Mouse (Mus musculus): Measurements from ENCODE around the gene Txndc2. TPM values are rescaled to one million over a fixed set of nuclear protein-coding genes. Genes with fewer than 3 reads are reported as not detected.

The Txndc2 gene
- polyA plus RNA-seq, 1 experiment from 2014 or later = not detected

GRCm38 (mm10) chr17:65611721-65612120 lies 30.2 kb downstream of the Txndc2 start:
- no peaks in the 10 kb centered on the region for H3K27me3 ChIP-seq (ENCODE audit: control insufficient read depth, insufficient read depth, low read depth, low read length)
- no peak overlapping the region for H3K27ac ChIP-seq (ENCODE audit: low read length)
- H3K4me1 ChIP-seq (ENCODE audit: control insufficient read depth, insufficient read depth, low read length) = peaks cover 37% of the 10 kb centered on the region
- H3K4me2 ChIP-seq (ENCODE audit: low read length) = peak overlapping the region; percentile 78
- WGBS = 10% methylated on average over 4 of the region's 4 CpGs
- H3K4me3 ChIP-seq (ENCODE audit: low read depth, low read length) = peak overlapping the region; percentile 91
- ATAC-seq = no peak
- no peak overlapping the region for H3K9ac ChIP-seq (ENCODE audit: low read depth, low read length)
- H3K9me3 ChIP-seq (replicated peaks; ENCODE audit: control insufficient read depth, low read length, poor library complexity, severe bottlenecking) = no peaks in the 10 kb centered on the region
- no peaks in the 10 kb centered on the region for H3K36me3 ChIP-seq (ENCODE audit: control insufficient read depth, insufficient read depth, low read length)

DNA sequence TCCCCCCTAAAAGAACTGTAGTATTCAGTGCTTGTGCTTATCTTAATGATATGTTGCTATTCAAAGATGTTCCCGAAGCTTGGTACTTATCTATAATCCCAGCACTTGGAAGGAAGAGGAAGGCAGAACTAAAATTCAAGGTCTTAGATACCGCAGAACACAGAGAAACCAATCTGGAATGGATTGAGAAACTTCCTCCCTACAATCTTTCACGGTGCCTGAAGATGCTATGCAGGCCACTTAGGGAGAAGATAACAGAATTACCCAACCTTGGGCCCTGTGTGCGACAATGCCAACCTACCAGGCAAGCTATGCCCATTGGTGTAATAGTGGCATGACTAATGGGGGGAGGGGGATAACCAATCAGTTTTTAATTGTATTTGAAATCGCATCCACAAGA lies 33.2 kb downstream of the Txndc2 start:
- Histone ChIP-seq H3K4me1 (ENCODE audit: control insufficient read depth, insufficient read depth, low read length) (peaks cover 42% of the 10 kb centered on the region), H3K4me3 (ENCODE audit: low read depth, low read length) (no peak overlapping the region), H3K27me3 (ENCODE audit: control insufficient read depth, insufficient read depth, low read depth, low read length) (no peaks in the 10 kb centered on the region), H3K4me2 (ENCODE audit: low read length) (no peak overlapping the region), H3K27ac (ENCODE audit: low read length) (no peak overlapping the region), H3K36me3 (ENCODE audit: control insufficient read depth, insufficient read depth, low read length) (no peaks in the 10 kb centered on the region), H3K9ac (ENCODE audit: low read depth, low read length) (no peak overlapping the region), H3K9me3 (replicated peaks; ENCODE audit: control insufficient read depth, low read length, poor library complexity, severe bottlenecking) (no peaks in the 10 kb centered on the region)
- 76% methylated on average over 5 of the region's 5 CpGs for WGBS
- no peak for ATAC-seq

DNA sequence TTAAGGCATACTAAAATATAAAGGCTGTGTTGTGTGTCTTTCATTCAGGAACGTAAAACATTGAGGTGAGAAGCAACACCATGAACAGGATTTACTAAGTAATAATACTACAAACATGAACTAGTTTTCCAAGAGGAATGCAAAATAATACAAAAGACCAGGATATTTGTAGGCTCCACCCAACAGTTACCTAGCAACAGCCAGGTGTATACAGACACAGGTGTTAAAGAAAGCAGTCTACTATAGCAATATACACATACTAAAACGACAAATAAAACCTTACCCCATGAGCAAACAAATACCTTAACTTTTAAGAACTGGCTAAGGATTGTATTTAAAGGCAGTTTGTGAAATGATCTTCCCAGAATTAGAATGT lies 33.7 kb downstream of the Txndc2 start:
- 83% methylated on average over 2 of the region's 2 CpGs for WGBS
- Histone ChIP-seq H3K9ac (ENCODE audit: low read depth, low read length) (no peak overlapping the region), H3K4me3 (ENCODE audit: low read depth, low read length) (no peak overlapping the region), H3K4me2 (ENCODE audit: low read length) (no peak overlapping the region), H3K4me1 (ENCODE audit: control insufficient read depth, insufficient read depth, low read length) (peaks cover 42% of the 10 kb centered on the region), H3K27ac (ENCODE audit: low read length) (no peak overlapping the region), H3K36me3 (ENCODE audit: control insufficient read depth, insufficient read depth, low read length) (no peaks in the 10 kb centered on the region), H3K9me3 (replicated peaks; ENCODE audit: control insufficient read depth, low read length, poor library complexity, severe bottlenecking) (no peaks in the 10 kb centered on the region), H3K27me3 (ENCODE audit: control insufficient read depth, insufficient read depth, low read depth, low read length) (no peaks in the 10 kb centered on the region)
- no peak for ATAC-seq

DNA sequence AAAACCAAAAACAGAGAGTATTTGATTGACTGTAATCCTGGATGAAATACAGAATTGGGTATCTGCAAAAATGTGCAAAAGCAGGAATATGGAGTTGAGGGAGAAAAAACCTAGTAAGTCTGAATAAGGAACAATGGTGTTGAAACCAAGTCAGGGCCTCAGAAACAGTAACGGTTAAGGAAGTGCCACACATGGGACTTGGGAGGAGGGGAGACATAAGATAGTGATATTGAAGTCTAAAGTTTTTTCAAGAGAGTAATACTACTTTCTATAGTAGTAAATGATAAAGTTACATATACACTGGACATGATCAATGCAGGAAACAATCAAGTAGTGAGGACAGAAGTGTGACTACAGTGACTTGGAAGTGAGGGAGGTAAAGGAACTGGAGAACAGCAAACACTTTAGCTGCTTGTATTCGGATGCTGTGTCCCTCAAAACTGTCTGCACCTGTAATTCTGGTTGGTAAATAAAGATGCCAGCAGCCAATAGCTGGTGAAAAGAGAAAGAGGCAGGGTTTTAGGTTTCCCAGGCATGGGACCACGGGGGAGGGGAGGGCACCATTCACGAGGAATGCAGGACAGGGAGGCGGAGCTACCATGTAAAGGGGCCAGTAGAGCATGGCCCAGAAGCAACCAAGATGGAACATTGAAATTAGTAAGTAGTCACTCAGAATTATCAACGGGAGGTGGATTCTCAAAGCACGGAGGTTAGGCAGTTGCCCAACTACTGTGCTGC lies 34.2 kb downstream of the Txndc2 start:
- no peaks in the 10 kb centered on the region for H3K36me3 ChIP-seq (ENCODE audit: control insufficient read depth, insufficient read depth, low read length)
- peaks cover 42% of the 10 kb centered on the region for H3K4me1 ChIP-seq (ENCODE audit: control insufficient read depth, insufficient read depth, low read length)
- H3K9me3 ChIP-seq (replicated peaks; ENCODE audit: control insufficient read depth, low read length, poor library complexity, severe bottlenecking) = no peaks in the 10 kb centered on the region
- no peak for ATAC-seq
- no peak overlapping the region for H3K4me2 ChIP-seq (ENCODE audit: low read length)
- no peak overlapping the region for H3K4me3 ChIP-seq (ENCODE audit: low read depth, low read length)
- H3K27me3 ChIP-seq (ENCODE audit: control insufficient read depth, insufficient read depth, low read depth, low read length) = no peaks in the 10 kb centered on the region
- H3K9ac ChIP-seq (ENCODE audit: low read depth, low read length) = no peak overlapping the region
- WGBS = 42% methylated on average over 7 of the region's 7 CpGs
- H3K27ac ChIP-seq (ENCODE audit: low read length) = no peak overlapping the region

- no peak for ATAC-seq
- 87% methylated on average over 4 of the region's 4 CpGs for WGBS
- Histone ChIP-seq H3K4me2 (ENCODE audit: low read length) (no peak overlapping the region), H3K9ac (ENCODE audit: low read depth, low read length) (no peak overlapping the region), H3K9me3 (replicated peaks; ENCODE audit: control insufficient read depth, low read length, poor library complexity, severe bottlenecking) (no peaks in the 10 kb centered on the region), H3K36me3 (ENCODE audit: control insufficient read depth, insufficient read depth, low read length) (no peaks in the 10 kb centered on the region), H3K4me1 (ENCODE audit: control insufficient read depth, insufficient read depth, low read length) (peaks cover 34% of the 10 kb centered on the region), H3K27ac (ENCODE audit: low read length) (no peak overlapping the region), H3K4me3 (ENCODE audit: low read depth, low read length) (no peak overlapping the region), H3K27me3 (ENCODE audit: control insufficient read depth, insufficient read depth, low read depth, low read length) (no peaks in the 10 kb centered on the region)
Observed at GRCm38 (mm10) chr17:65606014-65606413, 36.0 kb downstream of the Txndc2 start.

GRCm38 (mm10) chr17:65604892-65605291 lies 37.1 kb downstream of the Txndc2 start:
- H3K9ac ChIP-seq (ENCODE audit: low read depth, low read length) = no peak overlapping the region
- H3K36me3 ChIP-seq (ENCODE audit: control insufficient read depth, insufficient read depth, low read length) = no peaks in the 10 kb centered on the region
- no peak overlapping the region for H3K4me2 ChIP-seq (ENCODE audit: low read length)
- peaks cover 32% of the 10 kb centered on the region for H3K4me1 ChIP-seq (ENCODE audit: control insufficient read depth, insufficient read depth, low read length)
- H3K9me3 ChIP-seq (replicated peaks; ENCODE audit: control insufficient read depth, low read length, poor library complexity, severe bottlenecking) = no peaks in the 10 kb centered on the region
- ATAC-seq = no peak
- no peaks in the 10 kb centered on the region for H3K27me3 ChIP-seq (ENCODE audit: control insufficient read depth, insufficient read depth, low read depth, low read length)
- H3K27ac ChIP-seq (ENCODE audit: low read length) = no peak overlapping the region
- no peak overlapping the region for H3K4me3 ChIP-seq (ENCODE audit: low read depth, low read length)

- no peak for ATAC-seq
- no peaks in the 10 kb centered on the region for H3K36me3 ChIP-seq (ENCODE audit: control insufficient read depth, insufficient read depth, low read length)
- H3K27ac ChIP-seq (ENCODE audit: low read length) = no peak overlapping the region
- no peak overlapping the region for H3K4me2 ChIP-seq (ENCODE audit: low read length)
- H3K4me3 ChIP-seq (ENCODE audit: low read depth, low read length) = no peak overlapping the region
- H3K27me3 ChIP-seq (ENCODE audit: control insufficient read depth, insufficient read depth, low read depth, low read length) = no peaks in the 10 kb centered on the region
- H3K9me3 ChIP-seq (replicated peaks; ENCODE audit: control insufficient read depth, low read length, poor library complexity, severe bottlenecking) = no peaks in the 10 kb centered on the region
- peaks cover 29% of the 10 kb centered on the region for H3K4me1 ChIP-seq (ENCODE audit: control insufficient read depth, insufficient read depth, low read length)
- H3K9ac ChIP-seq (ENCODE audit: low read depth, low read length) = no peak overlapping the region
Observed at GRCm38 (mm10) chr17:65604315-65604714, 37.7 kb downstream of the Txndc2 start.

DNA sequence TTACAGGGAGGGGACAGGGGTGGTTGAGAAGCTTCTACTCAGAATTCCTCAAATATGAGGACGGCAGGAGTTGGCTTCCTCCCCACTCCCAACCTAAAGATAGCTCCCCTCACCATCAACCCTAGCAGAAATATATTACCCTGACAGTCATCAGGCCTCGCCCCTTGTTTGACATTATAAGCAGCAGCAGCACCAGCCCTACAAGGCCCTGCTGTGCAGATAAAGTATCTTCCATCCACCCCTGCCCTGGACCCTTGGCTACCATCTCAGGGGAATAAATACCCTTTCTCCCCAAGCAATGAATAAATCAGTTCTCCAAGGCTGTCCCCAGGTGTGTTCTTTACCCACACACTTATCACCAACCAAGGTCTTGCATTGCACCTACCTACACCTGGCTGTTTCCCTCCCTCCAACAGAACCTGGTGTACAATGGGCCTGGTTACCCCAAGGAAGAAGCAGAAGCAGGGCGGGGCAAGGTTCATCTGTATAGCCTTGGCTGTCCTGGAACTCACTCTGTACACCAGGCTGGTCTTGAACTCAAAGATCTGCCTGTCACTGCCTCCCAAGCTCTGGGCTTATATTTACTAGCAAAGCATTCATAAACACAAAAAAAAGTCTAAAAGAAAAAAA lies 44.0 kb downstream of the Txndc2 start:
- Histone ChIP-seq H3K36me3 (ENCODE audit: control insufficient read depth, insufficient read depth, low read length) (0 out of 2 replicates have a peak, but pooled peaks cover under 1% of the 10 kb centered on the region), H3K27ac (ENCODE audit: low read length) (no peak overlapping the region), H3K9me3 (replicated peaks; ENCODE audit: control insufficient read depth, low read length, poor library complexity, severe bottlenecking) (no peaks in the 10 kb centered on the region), H3K4me1 (ENCODE audit: control insufficient read depth, insufficient read depth, low read length) (peaks cover 10% of the 10 kb centered on the region), H3K27me3 (ENCODE audit: control insufficient read depth, insufficient read depth, low read depth, low read length) (no peaks in the 10 kb centered on the region), H3K4me2 (ENCODE audit: low read length) (no peak overlapping the region), H3K4me3 (ENCODE audit: low read depth, low read length) (no peak overlapping the region), H3K9ac (ENCODE audit: low read depth, low read length) (no peak overlapping the region)
- 95% methylated on average over 3 of the region's 3 CpGs for WGBS
- ATAC-seq = no peak

DNA sequence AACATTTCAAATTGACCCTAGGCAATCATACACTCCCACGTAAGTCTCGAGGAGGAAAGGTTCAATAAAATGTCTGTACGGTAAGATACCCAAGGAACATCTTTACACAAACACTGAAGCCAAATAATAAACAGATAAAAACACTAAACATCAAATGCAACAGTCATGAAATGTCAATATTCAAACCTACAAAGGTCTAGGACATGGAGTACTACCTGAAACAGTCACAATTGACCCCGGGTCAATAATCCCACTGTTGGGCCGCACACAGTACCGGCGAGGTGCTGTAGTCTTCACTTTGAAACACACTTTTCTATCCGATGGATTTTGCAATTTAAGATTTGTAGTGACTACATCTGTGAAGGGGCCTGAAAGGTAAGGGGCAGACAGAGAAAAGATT lies 47.3 kb downstream of the Txndc2 start:
- H3K9me3 ChIP-seq (replicated peaks; ENCODE audit: control insufficient read depth, low read length, poor library complexity, severe bottlenecking) = no peaks in the 10 kb centered on the region
- no peak for ATAC-seq
- whole genome bisulfite sequencing = 90% methylated on average over 8 of the region's 8 CpGs
- H3K36me3 ChIP-seq (ENCODE audit: control insufficient read depth, insufficient read depth, low read length) = 0 out of 2 replicates have a peak, but pooled peaks cover 2% of the 10 kb centered on the region
- H3K4me1 ChIP-seq (ENCODE audit: control insufficient read depth, insufficient read depth, low read length) = peaks cover 7% of the 10 kb centered on the region; the same call in 1 of the 2 replicates
- no peak overlapping the region for H3K9ac ChIP-seq (ENCODE audit: low read depth, low read length)
- no peak overlapping the region for H3K4me3 ChIP-seq (ENCODE audit: low read depth, low read length)
- no peaks in the 10 kb centered on the region for H3K27me3 ChIP-seq (ENCODE audit: control insufficient read depth, insufficient read depth, low read depth, low read length)
- H3K27ac ChIP-seq (ENCODE audit: low read length) = no peak overlapping the region
- H3K4me2 ChIP-seq (ENCODE audit: low read length) = no peak overlapping the region
